Mouse (Mus musculus) limb, embryonic 11.5 days (tissue): ENCODE measurements around the gene Tmc6. TPM values are rescaled to one million over a fixed set of nuclear protein-coding genes. Genes with fewer than 3 reads are reported as not detected.

Experiments used
- ATAC-seq: fragments of 200-750 bp; cut with Nextera tagmentation; 2 replicates; pipeline ENCODE4 v1.8.0; 2017; ENCODE audit warnings: low read depth; ENCODE audit not compliant: insufficient number of reproducible peaks, low FRiP score, low TSS enrichment
- DNase-seq: peaks from one replicate; pipeline ENCODE4 v3.0.0-alpha.2; 2015; ENCODE audit warnings: low spot score
- H3K27ac ChIP-seq: fragments of 300-500 bp; sonication (generic); replicated peaks from 2 replicates; pipeline ENCODE4 v1.5.1; 2014; ENCODE audit warnings: low read depth, mild to moderate bottlenecking, low read length
- H3K27me3 ChIP-seq: fragments of 300-500 bp; sonication (generic); 2 replicates; pipeline ENCODE4 v1.6.1; 2014; ENCODE audit warnings: mild to moderate bottlenecking, low read length, mixed read lengths; ENCODE audit not compliant: control insufficient read depth, insufficient read depth
- H3K36me3 ChIP-seq: fragments of 300-500 bp; sonication (generic); 2 replicates; pipeline ENCODE4 v1.6.1; 2014; ENCODE audit warnings: mild to moderate bottlenecking, low read length, moderate library complexity, mixed read lengths; ENCODE audit not compliant: control insufficient read depth, insufficient read depth
- H3K4me1 ChIP-seq: fragments of 300-500 bp; sonication (generic); 2 replicates; pipeline ENCODE4 v1.6.1; 2014; ENCODE audit warnings: low read length, mixed read lengths; ENCODE audit not compliant: control insufficient read depth, insufficient read depth
- H3K4me2 ChIP-seq: fragments of 300-500 bp; sonication (generic); 2 replicates; pipeline ENCODE4 v1.6.1; 2014; ENCODE audit warnings: low read depth, mild to moderate bottlenecking, moderate library complexity; ENCODE audit not compliant: severe bottlenecking
- H3K4me3 ChIP-seq: fragments of 300-500 bp; sonication (generic); 2 replicates; pipeline ENCODE4 v1.5.1; 2014; ENCODE audit warnings: low read depth, low read length
- H3K9ac ChIP-seq: fragments of 300-500 bp; sonication (generic); 2 replicates; pipeline ENCODE4 v1.6.1; 2014; ENCODE audit warnings: mild to moderate bottlenecking, low read length
- H3K9me3 ChIP-seq: fragments of 300-500 bp; sonication (generic); 2 replicates; pipeline ENCODE4 v1.6.1; 2016; ENCODE audit warnings: low read length; ENCODE audit not compliant: control insufficient read depth
- whole genome bisulfite sequencing: fragments of 180-500 bp; shearing (Covaris S2); extraction: QIAGEN DNeasy Blood & Tissue Kit; methylation state at CpG from one replicate; pipeline ENCODE4 v1.1.7; 2014; 5-methylcytosine and 5-hydroxymethylcytosine counted together
- polyA plus RNA-seq: library from polyadenylated mRNA; unstranded; fragments of >200 nt; fragmentation: Nextera tagmentation; extraction: Ambion mirVana; gene quantifications from 2 replicates; pipeline ENCODE4 v1.2.1, GENCODE M21; 2014

Gene Tmc6
- polyA plus RNA-seq, 1 experiment from 2014 or later = 19.3 TPM

DNA sequence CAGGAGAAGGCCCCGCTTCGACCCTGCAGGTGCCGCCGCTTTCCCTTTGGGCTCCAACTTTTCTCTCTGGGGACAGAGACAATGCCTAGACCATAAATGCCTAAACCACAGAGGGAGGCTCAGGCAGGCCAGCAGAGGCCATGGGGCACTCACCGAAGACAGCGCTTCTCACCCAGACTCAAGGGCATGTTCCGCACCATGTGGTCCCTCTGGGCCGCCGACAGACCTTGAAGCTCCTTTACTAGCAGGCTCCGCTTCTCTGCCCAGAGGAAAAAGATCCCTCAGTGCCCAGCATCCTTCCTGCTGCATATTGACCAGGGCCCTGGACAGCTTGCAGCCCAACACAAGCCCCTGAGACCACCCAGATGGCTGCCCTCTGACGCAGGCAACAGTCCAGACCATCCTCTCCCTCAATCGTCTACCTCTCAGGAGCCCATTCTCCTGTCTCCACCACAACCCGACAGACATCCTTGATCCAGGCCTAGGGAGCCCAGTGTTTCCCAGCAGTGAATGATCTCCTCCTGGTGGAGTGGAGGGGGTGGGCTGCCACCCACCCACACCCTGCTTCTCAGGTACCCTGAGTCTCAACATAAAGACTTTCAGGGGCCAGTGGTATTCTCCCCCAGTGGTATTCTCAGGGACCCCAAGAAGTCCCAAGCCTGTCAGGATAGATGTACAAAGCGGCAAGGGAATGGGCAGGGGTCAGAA lies 5.8 kb downstream of the Tmc6 start:
- Histone ChIP-seq H3K9me3 (no peaks in the 10 kb centered on the region), H3K4me2 (no peak overlapping the region), H3K27me3 (no peaks in the 10 kb centered on the region), H3K4me3 (no peak overlapping the region), H3K36me3 (peaks cover 5% of the 10 kb centered on the region), H3K4me1 (peaks cover 22% of the 10 kb centered on the region), H3K9ac (no peak overlapping the region; the same call in 1 of the 2 replicates), H3K27ac (no peak overlapping the region)
- no peak for DNase-seq
- WGBS = 91% methylated on average over 14 of the region's 14 CpGs
- no peak for ATAC-seq

DNA sequence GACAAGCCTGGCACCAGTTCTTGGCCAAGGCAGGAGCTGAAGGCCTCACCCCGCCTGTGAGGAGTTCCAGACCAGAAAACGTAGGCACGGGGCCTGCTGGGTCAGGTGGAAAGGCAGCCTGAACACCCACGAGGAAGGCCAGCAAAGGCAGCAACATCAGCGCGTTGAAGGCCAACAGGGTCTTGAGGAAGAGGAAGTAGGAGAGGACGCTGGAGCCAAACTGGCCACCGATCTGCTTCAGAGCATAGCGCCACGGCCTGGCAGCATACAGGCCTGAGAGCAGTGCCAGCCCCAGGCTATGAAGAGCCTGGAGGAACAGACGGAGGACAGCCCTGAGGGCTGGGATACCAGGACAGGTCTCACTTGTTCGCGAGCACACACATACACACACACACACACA lies 6.5 kb downstream of the Tmc6 start:
- Histone ChIP-seq H3K9me3 (no peaks in the 10 kb centered on the region), H3K27me3 (no peaks in the 10 kb centered on the region), H3K27ac (no peak overlapping the region), H3K9ac (no peak overlapping the region), H3K4me3 (no peak overlapping the region), H3K4me2 (no peak overlapping the region), H3K36me3 (peaks cover 5% of the 10 kb centered on the region), H3K4me1 (peaks cover 17% of the 10 kb centered on the region)
- WGBS = 92% methylated on average over 13 of the region's 13 CpGs
- ATAC-seq (no peak), DNase-seq (no peak)

DNA sequence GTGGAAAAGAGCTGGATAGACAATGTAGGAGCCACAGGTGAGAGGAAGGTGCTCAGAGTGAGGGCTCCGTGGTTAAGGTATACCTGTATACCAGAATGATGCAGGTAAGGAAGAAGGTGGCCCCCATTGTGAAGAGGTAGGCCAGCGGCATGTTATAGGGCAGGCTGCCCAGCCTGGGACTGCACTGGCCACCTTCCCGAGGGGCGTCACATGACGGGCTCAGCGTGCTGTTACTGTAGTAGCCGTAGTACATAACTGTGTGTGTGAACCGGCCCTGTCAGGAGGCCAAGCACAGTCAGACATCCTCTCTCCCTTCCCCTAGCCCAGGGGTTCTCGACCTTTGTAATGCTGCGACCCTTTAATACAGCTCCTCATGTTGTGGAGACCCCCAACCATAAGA lies 7.1 kb downstream of the Tmc6 start:
- H3K4me3 ChIP-seq = no peak overlapping the region
- 94% methylated on average over 10 of the region's 10 CpGs for WGBS
- peaks cover 5% of the 10 kb centered on the region for H3K36me3 ChIP-seq
- DNase-seq (no peak), ATAC-seq (no peak)
- no peaks in the 10 kb centered on the region for H3K27me3 ChIP-seq
- no peak overlapping the region for H3K27ac ChIP-seq
- H3K4me2 ChIP-seq = no peak overlapping the region
- peaks cover 12% of the 10 kb centered on the region for H3K4me1 ChIP-seq
- H3K9me3 ChIP-seq = no peaks in the 10 kb centered on the region
- no peak overlapping the region for H3K9ac ChIP-seq

DNA sequence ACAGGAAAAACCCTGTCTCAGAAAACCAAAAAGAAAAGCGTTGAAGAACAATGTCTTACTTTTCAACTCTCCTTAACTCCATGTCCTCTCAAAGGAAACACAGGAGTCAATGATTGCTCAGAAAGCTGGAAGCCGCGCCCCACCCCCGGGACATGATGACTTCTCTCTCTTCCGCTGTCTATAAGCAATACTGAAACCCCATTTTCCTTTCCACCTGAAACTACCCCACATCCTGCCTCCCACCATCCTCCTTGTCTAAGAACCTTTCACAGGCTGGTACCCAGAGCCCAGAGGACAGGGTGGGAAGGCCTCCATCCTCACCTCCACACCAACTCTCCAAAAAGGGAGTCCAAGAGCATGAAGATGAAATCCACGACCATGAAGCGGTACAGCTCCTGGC lies 9.6 kb downstream of the Tmc6 start:
- ATAC-seq (no peak), DNase-seq (no peak)
- Histone ChIP-seq H3K4me2 (no peak overlapping the region), H3K9ac (no peak overlapping the region), H3K36me3 (peaks cover 5% of the 10 kb centered on the region), H3K4me1 (no peaks in the 10 kb centered on the region), H3K27ac (no peak overlapping the region), H3K9me3 (no peaks in the 10 kb centered on the region), H3K4me3 (no peak overlapping the region), H3K27me3 (no peaks in the 10 kb centered on the region)
- 96% methylated on average over 7 of the region's 7 CpGs for WGBS

DNA sequence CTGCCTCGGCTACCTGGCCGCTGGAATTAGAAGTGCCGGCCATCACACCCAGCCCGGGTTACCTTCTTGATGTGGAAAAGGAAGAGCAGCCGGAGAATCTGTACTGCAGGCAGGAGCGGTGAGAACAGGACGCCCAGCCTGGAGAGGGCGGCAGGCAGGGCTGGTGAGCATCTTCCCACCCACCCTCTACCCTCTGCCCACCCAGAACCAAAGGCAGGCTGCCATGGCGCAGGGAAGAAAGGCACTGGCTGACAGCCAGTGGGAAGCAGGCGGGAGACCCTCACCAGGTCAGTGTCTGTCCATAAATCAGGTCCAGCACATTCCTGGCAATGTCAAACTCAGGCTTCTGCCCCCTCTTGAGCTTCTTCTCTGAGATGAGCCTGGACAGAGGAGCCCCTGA lies 11.6 kb downstream of the Tmc6 start:
- DNase-seq (no peak), ATAC-seq (no peak)
- Histone ChIP-seq H3K27me3 (no peaks in the 10 kb centered on the region), H3K4me2 (no peak overlapping the region), H3K4me1 (no peaks in the 10 kb centered on the region), H3K9ac (no peak overlapping the region), H3K4me3 (no peak overlapping the region), H3K27ac (no peak overlapping the region), H3K36me3 (peaks cover 3% of the 10 kb centered on the region; the same call in 1 of the 2 replicates), H3K9me3 (no peaks in the 10 kb centered on the region)
- WGBS = 88% methylated on average over 10 of the region's 10 CpGs

DNA sequence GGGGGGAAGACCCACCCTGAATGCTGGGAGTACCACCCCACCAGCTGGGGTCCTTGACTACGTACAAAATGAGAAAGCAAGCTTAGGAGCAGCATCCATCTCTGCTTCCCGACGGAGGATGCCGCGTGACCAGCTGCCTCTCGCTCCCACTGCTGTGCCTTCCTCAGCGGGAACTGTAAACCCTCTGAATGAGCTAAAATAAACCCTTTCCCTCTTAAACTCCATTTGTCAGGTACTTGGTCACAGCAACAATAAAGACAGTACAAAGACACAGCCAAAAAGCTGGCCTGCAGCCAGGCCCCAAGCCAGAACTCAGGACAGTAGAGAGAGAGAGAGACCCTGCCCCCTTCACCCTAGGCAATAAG lies 12.3 kb downstream of the Tmc6 start:
- Histone ChIP-seq H3K36me3 (peaks cover 6% of the 10 kb centered on the region; the same call in 1 of the 2 replicates), H3K27ac (no peak overlapping the region)

DNA sequence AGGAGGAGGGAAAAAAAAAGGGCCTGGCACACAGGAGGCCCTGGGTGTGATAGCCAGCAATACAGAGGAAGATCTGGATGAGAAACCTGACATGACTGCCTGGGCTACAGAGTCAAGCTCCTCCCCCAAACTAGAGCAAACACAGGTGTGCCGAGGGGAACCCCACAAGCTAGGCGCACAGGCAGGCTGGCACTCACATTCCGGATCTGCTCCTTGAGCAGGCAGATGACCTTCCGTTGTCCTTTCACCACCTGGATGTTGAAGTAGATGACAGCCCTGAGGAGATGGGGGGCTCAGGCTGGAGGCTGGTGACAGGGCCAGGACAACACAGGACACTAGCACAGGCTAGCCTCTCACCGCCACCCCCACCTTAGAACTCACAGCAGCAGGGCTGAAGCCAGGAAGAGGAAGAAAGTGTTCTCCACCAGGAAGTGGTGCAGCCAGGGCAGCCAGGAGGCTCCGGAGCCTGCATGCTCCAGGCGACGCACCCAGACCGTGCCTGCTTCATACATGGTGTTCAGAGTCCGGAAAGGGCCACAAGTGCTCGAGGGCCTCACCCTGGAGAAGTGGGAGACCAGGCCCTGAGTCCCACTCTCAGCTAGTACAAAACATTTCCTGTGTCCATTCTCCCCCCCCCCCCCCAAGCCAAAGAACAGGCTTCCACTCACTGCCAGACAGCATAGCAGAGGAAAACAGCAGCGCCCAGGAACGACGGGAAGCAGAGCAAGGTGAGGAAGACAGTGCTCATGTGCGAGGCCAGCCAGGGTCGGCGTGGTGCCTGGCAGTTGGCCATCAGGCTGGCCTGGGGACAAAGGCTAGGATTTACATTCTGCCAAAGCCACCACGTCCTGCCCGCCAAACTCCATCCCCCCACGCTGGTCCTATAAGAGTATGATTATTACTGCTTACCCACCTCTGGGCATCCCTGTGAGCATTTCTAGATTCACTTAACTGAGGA lies 13.0 kb downstream of the Tmc6 start:
- H3K36me3 ChIP-seq = peaks cover 10% of the 10 kb centered on the region; the same call in 1 of the 2 replicates
- H3K4me1 ChIP-seq = no peaks in the 10 kb centered on the region
- 87% methylated on average over 20 of the region's 20 CpGs for WGBS
- no peaks in the 10 kb centered on the region for H3K9me3 ChIP-seq
- no peak overlapping the region for H3K4me2 ChIP-seq
- no peak overlapping the region for H3K4me3 ChIP-seq
- H3K27ac ChIP-seq = no peak overlapping the region
- ATAC-seq (no peak), DNase-seq (no peak)
- no peak overlapping the region for H3K9ac ChIP-seq
- H3K27me3 ChIP-seq = no peaks in the 10 kb centered on the region

More for the DNA sequence above, 12.3 kb downstream of the Tmc6 start:
- WGBS = 93% methylated on average over 7 of the region's 7 CpGs
- DNase-seq (no peak), ATAC-seq (no peak)
- Histone ChIP-seq H3K9me3 (no peaks in the 10 kb centered on the region), H3K9ac (no peak overlapping the region), H3K4me1 (no peaks in the 10 kb centered on the region), H3K4me3 (no peak overlapping the region), H3K27me3 (no peaks in the 10 kb centered on the region), H3K4me2 (no peak overlapping the region)

DNA sequence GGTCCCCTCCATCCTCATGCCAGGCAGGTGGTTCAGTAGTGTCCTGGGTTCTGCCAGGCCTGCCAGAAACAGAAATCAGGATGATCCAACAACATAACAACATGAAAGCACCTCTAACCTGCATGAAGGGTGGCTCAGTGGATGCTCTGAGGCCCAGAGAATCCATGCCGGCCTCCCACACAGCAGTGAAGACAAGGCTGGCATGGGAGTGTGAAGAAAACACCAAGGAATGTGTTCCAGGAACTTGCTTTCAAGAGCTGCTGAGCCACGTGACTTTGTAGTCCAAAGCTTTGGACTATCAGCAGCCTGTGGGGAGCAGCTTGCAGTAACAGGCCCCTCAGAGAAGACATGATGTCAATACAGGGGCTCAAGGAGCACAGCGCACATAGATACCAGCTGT lies 15.7 kb downstream of the Tmc6 start:
- peaks cover 11% of the 10 kb centered on the region for H3K36me3 ChIP-seq
- H3K4me2 ChIP-seq = no peak overlapping the region
- no peak overlapping the region; the same call in 1 of the 2 replicates for H3K9ac ChIP-seq
- H3K4me1 ChIP-seq = no peaks in the 10 kb centered on the region
- H3K9me3 ChIP-seq = no peaks in the 10 kb centered on the region
- no peak overlapping the region for H3K4me3 ChIP-seq
- WGBS = 93% methylated on average over 3 of the region's 3 CpGs
- no peak for DNase-seq
- no peak for ATAC-seq
- H3K27ac ChIP-seq = no peak overlapping the region
- H3K27me3 ChIP-seq = no peaks in the 10 kb centered on the region
